Mouse (Mus musculus) MN1 (cell line): Measurements from ENCODE around the gene Pop7.

Source experiments
- DNase-seq: peaks from one replicate; pipeline ENCODE4 v3.0.0-alpha.2; 2016; ENCODE audit warnings: low spot score

The Pop7 gene

GRCm38 (mm10) chr5:137528247-137528968 lies 26.1 kb upstream of the Pop7 start:
- DNase-seq = no peak

- DNase-seq = no peak
Measured at GRCm38 (mm10) chr5:137527413-137527812, 25.1 kb upstream of the Pop7 start.

GRCm38 (mm10) chr5:137526192-137526936 lies 24.0 kb upstream of the Pop7 start:
- peak; percentile 81 for DNase-seq

- DNase-seq = no peak
Measured at GRCm38 (mm10) chr5:137525511-137525910, 23.2 kb upstream of the Pop7 start.

- DNase-seq = no peak
Measured at GRCm38 (mm10) chr5:137524671-137525070, 22.4 kb upstream of the Pop7 start.

GRCm38 (mm10) chr5:137524251-137524515 lies 21.9 kb upstream of the Pop7 start:
- no peak for DNase-seq

GRCm38 (mm10) chr5:137523396-137524250 lies 21.3 kb upstream of the Pop7 start:
- DNase-seq = no peak

GRCm38 (mm10) chr5:137522711-137523110 lies 20.4 kb upstream of the Pop7 start:
- DNase-seq = no peak

- DNase-seq = no peak
Measured at GRCm38 (mm10) chr5:137521861-137522260, 19.5 kb upstream of the Pop7 start.

GRCm38 (mm10) chr5:137519691-137520550 lies 17.6 kb upstream of the Pop7 start:
- DNase-seq = no peak

- DNase-seq = peak; percentile 59
Measured at GRCm38 (mm10) chr5:137518436-137518835, 16.1 kb upstream of the Pop7 start, which contains the start of gene Gigyf1. TSS of gene Gigyf1 (plus strand) at chr5:137518548.

GRCm38 (mm10) chr5:137514811-137515210 lies 12.5 kb upstream of the Pop7 start:
- DNase-seq = no peak

GRCm38 (mm10) chr5:137513951-137514721 lies 11.8 kb upstream of the Pop7 start:
- DNase-seq = no peak

- peak; percentile 65 for DNase-seq
Measured at GRCm38 (mm10) chr5:137512847-137513794, 10.8 kb upstream of the Pop7 start.

- no peak for DNase-seq
Measured at GRCm38 (mm10) chr5:137511706-137512105, 9.4 kb upstream of the Pop7 start.

- DNase-seq = no peak
Measured at GRCm38 (mm10) chr5:137510573-137511390, 8.5 kb upstream of the Pop7 start.

GRCm38 (mm10) chr5:137510014-137510501 lies 7.7 kb upstream of the Pop7 start:
- DNase-seq = peak; percentile 84

GRCm38 (mm10) chr5:137504041-137504440 lies 1.7 kb upstream of the Pop7 start:
- no peak for DNase-seq

- peak; percentile 97 for DNase-seq
Measured at GRCm38 (mm10) chr5:137502667-137503110, 371 bp upstream of the Pop7 start.
